Comparison of ENCODE assay signal across 33 mouse cellular contexts in the genomic region with DNA sequence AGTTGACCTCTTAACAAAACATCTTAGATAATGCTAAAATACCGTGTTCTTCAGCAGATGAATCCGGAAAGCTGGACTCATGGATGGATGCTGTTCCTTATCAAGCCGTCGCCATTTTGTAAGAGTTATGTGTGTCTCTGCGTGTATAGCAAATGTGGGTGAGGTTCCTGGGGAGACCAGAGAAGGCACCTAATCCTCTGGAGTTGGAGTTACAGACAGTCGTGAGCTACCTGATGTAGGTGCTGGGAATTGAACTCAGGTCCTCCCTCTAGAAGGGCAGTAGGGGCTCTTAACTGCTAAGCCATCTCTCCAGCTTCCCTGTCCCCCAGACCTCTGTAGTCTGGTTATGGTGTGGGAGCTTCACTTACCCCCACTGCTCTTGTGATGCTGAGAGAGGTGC.
"Had no signal": no experiment of that assay in that cellular context is flagged by ENCODE, and none has a peak within 500 bp of the region (broad histone marks: within the 10 kb centered on the region; RNA-seq: fewer than 3 reads in every experiment).

No protein-coding gene starts in this region.

- H3K4me2 ChIP-seq: heart, embryonic 11.5 days; heart, embryonic 12.5 days; heart, embryonic 13.5 days; heart, embryonic 15.5 days; hindbrain, embryonic 12.5 days; hindbrain, embryonic 13.5 days; hindbrain, embryonic 14.5 days; hindbrain, embryonic 15.5 days; intestine, embryonic 15.5 days; kidney, embryonic 15.5 days had no signal

- H3K9me3 ChIP-seq: heart, embryonic 13.5 days; heart, embryonic 15.5 days; hindbrain, embryonic 10.5 days; hindbrain, embryonic 12.5 days; hindbrain, embryonic 13.5 days; hindbrain, embryonic 15.5 days; intestine, embryonic 15.5 days; kidney, embryonic 15.5 days had no signal

- H3K4me1 ChIP-seq: heart, embryonic 12.5 days; heart, embryonic 13.5 days; heart, embryonic 15.5 days; intestine, embryonic 15.5 days; kidney, embryonic 15.5 days had no signal

- H3K9ac ChIP-seq: heart, embryonic 12.5 days; heart, embryonic 13.5 days; heart, embryonic 15.5 days; hindbrain, embryonic 12.5 days; hindbrain, embryonic 13.5 days; hindbrain, embryonic 14.5 days; hindbrain, embryonic 15.5 days; intestine, embryonic 15.5 days; kidney, embryonic 15.5 days had no signal

- ATAC-seq: hindbrain, embryonic 16.5 days; hindbrain, postnatal 0 days; inflammation-experienced regulatory T-cells, adult 6 months; intestine, embryonic 15.5 days; intestine, embryonic 16.5 days; intestine, postnatal 0 days had no signal

- H3K36me3 ChIP-seq: heart, embryonic 12.5 days; heart, embryonic 13.5 days; heart, embryonic 15.5 days; hindbrain, embryonic 10.5 days; hindbrain, embryonic 12.5 days; hindbrain, embryonic 13.5 days; hindbrain, embryonic 15.5 days; intestine, embryonic 15.5 days; kidney, embryonic 15.5 days had no signal

- H3K27me3 ChIP-seq: heart, embryonic 12.5 days; heart, embryonic 13.5 days; heart, embryonic 15.5 days; hindbrain, embryonic 12.5 days; hindbrain, embryonic 13.5 days; hindbrain, embryonic 15.5 days; intestine, embryonic 15.5 days; kidney, embryonic 15.5 days had no signal

- H3K27ac ChIP-seq: heart, embryonic 13.5 days; heart, embryonic 15.5 days; hindbrain, embryonic 10.5 days; hindbrain, embryonic 12.5 days; hindbrain, embryonic 13.5 days; hindbrain, embryonic 14.5 days; hindbrain, embryonic 15.5 days; hindbrain, postnatal 0 days; intestine, embryonic 15.5 days; kidney, embryonic 15.5 days; kidney, postnatal 0 days; layer of hippocampus, adult 2 months; left cerebral cortex, adult 2 months had no signal

- DNase-seq: heart, postnatal 10 days; heart, postnatal 14 days; kidney, adult 11 months; kidney, adult 18-20 months; kidney, adult 2 months; kidney, adult 8-10 months; kidney, adult 9 months; kidney, postnatal 10 days; kidney, postnatal 14 days; kidney, postnatal 25 days; kidney, postnatal 36 days; kidney, postnatal 4 days; layer of hippocampus, adult 9-11 months; layer of hippocampus, postnatal 36 days had no signal

- H3K4me3 ChIP-seq: heart, embryonic 12.5 days; heart, embryonic 13.5 days; heart, embryonic 15.5 days; hindbrain, embryonic 10.5 days; hindbrain, embryonic 12.5 days; hindbrain, embryonic 13.5 days; hindbrain, embryonic 15.5 days; intestine, embryonic 15.5 days; kidney, embryonic 15.5 days; layer of hippocampus, adult 2 months; left cerebral cortex, adult 2 months had no signal
